Mouse (Mus musculus) olfactory bulb, adult 2 months (tissue): Measurements from ENCODE around the gene Arl4a.

Experiments used
- CTCF ChIP-seq: fragments of 200-500 bp; IDR thresholded peaks from 2 replicates; pipeline ENCODE4 v1.5.1; 2012; ENCODE audit warnings: low read depth, mild to moderate bottlenecking, low read length, moderate library complexity; ENCODE audit not compliant: insufficient read depth
- POLR2A ChIP-seq: fragments of 200-500 bp; IDR thresholded peaks from 2 replicates; pipeline ENCODE4 v1.6.1; 2012; ENCODE audit warnings: mild to moderate bottlenecking, low read depth, low read length, moderate library complexity; ENCODE audit not compliant: insufficient read depth

- no peak for TF ChIP-seq CTCF
- no peak for TF ChIP-seq POLR2A
These were observed 44.2 kb upstream of the Arl4a start for GRCm38 (mm10) chr12:40082048-40082447.
